Mouse (Mus musculus): ENCODE measurements around the gene Dscam. TPM values are rescaled to one million over a fixed set of nuclear protein-coding genes. Genes with fewer than 3 reads are reported as not detected.
"Not testable (repeated sequence)": the region's sequence is repeated elsewhere in the genome, so short reads cannot be mapped to it uniquely, and the experiment has no call there.

The Dscam gene
- total RNA-seq, 2 experiments from 2014 or later = 0.15 TPM; not detected in 1

DNA sequence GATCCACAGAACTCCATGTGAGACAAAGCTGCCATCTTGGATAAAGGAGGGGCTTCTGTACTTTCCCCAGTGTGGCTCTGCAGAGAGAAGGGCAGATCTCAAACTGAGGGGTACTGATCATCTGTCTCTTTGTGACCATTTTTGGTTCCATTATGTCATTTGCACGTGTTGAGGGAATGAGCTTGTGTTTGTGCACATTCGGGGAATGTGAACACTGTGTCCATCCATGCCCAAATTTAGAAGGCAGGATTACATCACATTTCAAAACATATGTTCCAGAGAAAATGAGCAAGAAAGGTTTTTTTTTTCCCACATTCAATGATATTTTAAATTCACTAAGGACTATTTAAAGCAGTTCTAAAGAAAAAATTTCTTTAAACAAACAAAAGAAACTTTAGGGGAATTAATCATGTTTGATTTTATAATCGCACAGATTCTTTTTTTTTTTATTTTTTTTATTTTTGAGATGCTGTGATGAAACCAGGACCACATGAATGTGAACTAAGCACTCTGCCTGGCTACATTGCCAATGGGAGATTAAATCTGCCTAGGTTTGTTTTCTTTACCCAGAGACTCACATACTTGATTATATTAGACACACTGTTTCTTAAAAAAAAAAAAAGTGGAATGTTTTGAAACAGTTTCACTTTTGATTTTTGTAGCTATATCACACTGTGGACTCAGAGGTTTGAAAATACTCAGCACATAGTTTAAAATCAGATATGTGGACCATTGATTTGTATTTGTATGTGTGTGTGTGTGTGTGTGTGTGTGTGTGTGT lies 269.1 kb downstream of the Dscam start:
- no peak for ATAC-seq (replicated peaks; ENCODE audit: poor library complexity)

DNA sequence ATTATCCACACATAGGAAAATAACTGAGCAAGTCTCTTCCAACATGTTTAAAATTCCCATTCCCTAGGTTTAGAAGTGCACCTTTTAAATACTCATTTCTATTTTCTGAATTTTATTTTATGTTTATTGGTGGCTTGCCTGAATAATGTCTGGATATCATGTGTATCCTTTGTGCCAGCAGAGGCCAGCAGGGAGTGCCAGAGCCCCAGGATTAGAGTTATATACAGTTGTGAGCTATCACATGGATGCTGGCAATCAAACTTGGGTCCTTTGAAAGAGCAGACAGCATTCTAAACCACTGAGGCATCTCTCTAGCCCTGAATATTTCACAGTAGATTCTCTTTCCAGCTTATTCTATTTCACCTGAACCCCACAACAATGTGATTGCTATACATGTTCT lies 271.2 kb downstream of the Dscam start:
- no peak for ATAC-seq (replicated peaks; ENCODE audit: poor library complexity)

DNA sequence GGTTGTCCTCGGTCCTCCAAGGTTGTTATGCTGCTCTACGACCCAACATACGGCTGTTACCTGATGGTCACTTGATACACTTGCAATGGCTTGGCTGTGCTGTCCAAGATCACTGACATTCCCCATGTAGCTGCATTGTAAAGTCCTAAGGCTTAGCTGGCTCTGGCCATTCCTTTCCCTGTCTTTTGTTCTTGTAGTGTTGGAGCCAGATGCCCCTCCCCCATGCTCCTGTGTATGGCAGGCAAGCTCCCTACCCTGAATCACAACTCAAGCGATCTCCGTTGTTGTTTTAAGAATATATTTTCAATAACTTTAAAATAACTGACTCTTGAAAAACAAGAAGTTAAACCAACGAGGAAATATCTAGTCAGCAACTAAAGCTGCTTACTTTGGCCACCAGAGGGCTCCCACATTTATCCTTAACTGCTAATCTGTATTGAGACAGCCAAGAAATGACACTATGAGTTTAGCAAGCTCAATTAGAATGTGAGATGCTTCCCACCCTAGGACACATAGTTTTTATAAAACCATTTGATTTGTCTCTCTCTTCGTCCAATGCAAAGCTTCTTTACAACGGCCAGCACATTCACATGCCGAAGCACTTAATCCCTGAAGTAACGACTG lies 273.9 kb downstream of the Dscam start:
- peak; percentile 82 for ATAC-seq (replicated peaks; ENCODE audit: poor library complexity)

DNA sequence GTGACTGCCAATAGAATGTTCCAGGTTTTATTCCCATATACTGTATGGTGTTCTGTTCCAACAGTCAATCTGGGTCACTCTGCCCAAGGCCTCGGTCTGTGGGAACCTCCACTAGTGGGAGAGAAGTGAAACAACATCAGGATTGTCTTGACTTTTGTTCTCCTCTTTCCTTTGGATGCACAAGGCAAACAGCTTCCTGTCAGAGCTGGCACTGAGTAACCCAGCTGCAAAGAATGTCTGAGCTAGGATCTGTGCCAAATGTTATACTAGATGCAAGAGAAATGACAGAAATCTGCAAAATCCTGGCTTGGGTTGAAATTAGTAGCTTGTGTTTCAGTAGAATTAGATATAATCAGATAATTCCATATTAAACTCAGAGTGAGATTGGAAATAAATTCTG lies 282.5 kb downstream of the Dscam start:
- no peak for ATAC-seq (replicated peaks; ENCODE audit: poor library complexity)

DNA sequence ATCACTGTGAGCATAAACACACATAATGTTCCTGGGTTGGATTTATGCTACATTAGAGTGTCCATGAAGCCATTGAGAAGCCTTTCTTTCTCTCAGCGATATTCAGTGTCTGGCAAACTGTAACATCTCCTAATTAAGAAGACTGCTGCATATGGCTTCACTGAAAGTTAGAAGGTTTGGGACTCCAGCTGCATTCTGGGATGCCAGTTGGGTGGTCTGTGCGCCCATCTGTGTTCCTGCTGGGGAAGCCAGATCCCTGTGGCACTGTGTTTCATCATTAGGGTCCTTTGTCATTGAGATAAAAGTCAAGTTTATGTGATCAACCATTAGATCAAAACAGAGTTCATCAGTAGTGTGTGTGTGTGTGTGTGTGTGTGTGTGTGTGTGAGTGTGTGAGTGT lies 284.7 kb downstream of the Dscam start:
- no peak for ATAC-seq (replicated peaks; ENCODE audit: poor library complexity)

DNA sequence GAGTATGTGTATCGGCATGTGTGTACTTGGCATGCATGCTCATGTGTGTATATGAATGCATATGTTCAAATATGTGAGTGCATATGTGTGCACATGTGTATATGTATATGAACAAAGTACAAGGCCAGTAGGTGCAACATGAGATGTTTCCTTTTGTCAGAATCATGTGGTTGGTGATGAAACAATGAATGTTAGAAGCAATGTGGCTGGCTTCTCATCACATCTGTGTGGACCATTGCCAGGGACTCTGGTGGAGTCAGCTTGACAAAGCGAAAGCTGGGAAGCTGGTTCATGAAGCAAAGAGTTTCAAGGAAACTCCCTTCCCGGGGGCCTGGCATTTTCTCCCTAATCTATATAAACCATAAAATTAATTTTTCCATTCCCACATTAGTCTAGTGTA lies 286.0 kb downstream of the Dscam start:
- ATAC-seq (replicated peaks; ENCODE audit: poor library complexity) = not testable (repeated sequence)

DNA sequence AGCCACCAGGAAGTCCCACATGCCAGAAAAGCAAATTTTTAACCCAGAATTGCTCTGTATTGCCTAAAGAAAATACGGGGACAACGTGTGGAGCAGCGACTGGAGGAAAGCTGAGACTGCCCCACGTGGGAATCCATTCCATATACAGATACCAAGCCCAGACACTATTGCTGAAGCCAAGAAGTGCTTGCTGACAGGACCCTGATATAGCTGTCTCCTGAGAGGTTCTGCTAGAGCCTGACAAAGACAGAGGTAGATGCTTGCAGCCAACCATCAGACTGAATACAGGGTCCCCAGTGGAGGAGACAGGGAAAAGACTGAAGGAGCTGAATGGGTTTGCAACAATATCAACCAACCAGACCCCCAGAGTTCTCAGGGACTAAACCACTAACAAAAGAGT lies 293.3 kb downstream of the Dscam start:
- ATAC-seq (replicated peaks; ENCODE audit: poor library complexity) = no peak

DNA sequence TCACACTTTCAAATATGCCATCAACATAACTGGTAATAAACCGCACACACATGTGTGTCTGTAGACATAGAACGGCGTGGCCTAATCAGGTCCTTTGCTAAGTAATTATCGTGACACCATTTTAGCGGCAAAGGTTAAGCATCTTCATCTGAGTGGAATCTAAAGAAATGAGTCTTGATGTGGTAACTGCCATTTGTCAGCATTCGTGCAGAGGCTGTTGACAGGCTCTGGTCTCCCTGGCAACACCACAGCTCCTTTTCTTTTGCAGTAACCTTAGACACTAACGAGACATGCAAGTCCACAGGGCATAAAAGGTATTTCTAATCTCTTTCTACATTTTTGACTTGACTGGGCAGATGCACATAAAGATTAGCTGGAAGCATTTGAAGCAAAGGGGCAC lies 297.8 kb downstream of the Dscam start:
- ATAC-seq (replicated peaks; ENCODE audit: poor library complexity) = no peak

DNA sequence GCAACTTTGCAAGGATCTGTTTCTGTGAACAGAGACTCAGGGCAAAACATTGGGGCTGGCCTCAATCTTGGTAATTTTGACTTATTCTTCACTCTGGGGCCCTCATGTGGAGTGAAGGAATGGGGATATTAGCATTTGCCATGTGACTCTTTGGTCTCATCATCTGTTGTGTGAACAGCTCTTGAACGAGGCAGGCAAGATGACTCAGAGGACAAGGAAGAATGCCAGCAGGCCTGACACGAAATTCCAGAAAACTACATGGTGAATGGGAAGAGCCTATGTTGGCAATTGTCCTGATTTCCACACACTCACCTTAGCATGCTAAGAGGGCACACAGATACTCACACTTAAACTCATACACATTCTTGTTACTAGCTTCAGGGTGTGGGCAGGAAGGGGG lies 313.0 kb downstream of the Dscam start:
- no peak for ATAC-seq (replicated peaks; ENCODE audit: poor library complexity)

DNA sequence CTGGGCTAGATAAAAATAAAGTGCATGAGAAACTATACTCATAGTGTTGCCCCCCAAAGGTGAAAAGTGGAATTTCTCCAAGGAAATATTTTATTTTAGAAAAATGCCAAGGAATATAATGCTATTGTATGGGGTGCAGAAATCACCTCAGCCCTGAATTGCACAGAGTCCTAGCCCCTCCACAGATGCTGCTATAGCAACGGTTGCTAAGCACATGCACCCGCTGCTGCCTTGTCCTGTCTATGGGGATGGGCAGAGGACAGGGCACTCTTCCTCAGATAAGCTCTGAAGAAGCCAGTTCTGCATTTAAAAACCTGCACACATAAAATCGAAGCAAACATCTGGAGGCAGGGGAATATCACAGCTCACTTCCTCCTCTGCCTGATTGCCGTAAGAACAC lies 315.5 kb downstream of the Dscam start:
- ATAC-seq (replicated peaks; ENCODE audit: poor library complexity) = no peak

DNA sequence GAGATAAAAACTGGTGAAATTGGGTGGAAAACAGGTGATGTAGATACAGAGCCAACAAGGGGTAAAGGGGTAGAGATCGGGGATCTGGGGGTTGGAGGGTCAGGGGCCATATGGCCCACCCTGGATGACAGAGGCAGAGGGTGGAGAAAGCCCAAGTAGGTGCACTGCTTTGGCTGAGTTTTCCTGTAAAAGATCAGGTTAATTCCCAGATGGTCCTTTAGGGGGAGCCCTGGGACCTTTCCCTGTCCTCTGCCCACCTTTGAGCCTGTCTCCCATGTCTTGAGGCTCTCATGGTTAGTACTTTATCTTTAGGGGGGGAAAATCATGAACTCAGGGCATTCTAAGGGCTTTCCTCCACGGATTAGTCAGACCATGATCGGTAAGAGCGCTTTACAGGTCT lies 318.2 kb downstream of the Dscam start:
- ATAC-seq (replicated peaks; ENCODE audit: poor library complexity) = peak; percentile 90

DNA sequence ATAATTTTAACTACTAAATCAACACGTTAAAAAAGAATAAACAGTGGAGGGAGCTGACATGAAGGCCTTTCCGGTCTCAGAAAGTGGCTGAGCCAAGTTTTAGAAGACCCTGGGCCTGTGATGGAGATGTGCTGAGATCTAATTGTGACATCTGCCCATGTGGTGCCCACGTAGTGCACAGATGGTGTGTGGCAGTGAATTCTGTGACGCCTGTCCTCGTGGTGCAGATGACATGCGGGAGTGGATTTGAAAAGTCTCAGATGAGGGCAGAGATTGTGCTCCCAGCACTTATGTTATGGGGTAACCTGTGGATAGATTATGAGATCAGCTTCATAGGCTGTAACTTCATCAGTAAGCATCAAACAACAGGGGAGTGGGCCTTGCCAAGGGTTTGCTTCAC lies 321.6 kb downstream of the Dscam start:
- ATAC-seq (replicated peaks; ENCODE audit: poor library complexity) = no peak

DNA sequence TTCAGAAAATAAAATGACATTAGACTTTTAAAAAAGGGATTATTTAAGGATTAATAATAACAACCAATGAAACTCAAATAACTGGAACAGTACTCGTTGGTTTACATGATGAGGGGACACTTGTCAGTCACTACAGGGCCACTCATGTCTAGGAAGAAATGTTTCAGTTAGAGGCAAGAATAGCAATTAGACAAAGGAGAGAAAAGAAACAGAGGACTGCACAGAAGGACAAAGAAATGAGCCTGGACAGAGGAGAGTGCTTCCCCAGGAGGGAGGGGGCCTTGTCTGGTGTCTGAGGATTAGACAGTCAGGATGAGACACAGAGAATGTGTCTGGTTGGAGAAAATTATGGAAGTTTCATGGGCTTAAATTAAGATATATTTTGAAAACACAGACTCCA lies 324.0 kb downstream of the Dscam start:
- no peak for ATAC-seq (replicated peaks; ENCODE audit: poor library complexity)

DNA sequence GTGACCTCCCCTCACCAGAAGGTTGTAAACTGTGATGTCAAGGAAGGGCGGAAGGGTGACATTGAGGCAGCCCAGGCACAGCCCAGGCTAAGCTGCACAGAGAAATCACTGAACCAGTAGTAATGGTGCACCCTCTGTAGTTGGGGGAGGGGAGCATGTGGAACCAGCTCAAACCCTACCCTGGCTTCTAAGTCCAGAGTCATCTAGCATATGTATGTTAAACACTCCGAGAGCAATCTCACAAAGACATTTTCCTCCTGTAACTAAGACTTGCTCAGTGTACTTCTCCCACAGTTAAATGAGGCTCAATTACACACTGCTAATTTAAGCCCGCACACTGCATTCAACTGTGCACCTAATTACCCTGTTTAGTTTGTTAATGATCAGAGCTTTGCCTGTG lies 324.4 kb downstream of the Dscam start:
- ATAC-seq (replicated peaks; ENCODE audit: poor library complexity) = no peak

DNA sequence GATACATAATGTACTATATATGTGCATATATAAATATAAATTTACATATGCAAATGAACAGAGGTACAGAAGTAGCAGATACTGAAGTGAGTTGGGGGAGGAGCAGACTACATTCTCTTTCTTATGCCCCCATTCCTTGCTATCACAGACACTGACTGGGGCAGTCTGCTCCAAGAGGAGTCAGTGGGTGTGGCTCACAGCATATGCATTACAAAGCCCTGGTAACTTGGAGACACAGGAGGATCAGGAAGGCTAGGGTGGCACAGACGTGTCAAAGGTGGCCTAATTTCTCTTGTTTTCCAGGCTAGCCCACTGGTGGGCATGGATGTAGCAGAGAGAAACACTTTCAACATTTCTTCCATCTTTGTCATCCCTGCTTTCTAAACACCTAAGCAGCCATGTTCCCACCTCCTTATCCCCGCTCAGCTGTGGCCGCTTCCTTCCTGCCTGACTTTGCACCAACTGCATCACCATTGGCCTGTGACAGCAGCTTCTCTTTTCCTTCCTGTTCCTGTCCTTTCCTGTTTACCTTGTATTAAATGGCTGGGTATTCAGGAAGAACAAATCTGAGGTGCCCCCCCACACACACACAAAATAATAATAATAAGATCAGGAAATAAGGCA lies 325.0 kb downstream of the Dscam start:
- no peak for ATAC-seq (replicated peaks; ENCODE audit: poor library complexity)

DNA sequence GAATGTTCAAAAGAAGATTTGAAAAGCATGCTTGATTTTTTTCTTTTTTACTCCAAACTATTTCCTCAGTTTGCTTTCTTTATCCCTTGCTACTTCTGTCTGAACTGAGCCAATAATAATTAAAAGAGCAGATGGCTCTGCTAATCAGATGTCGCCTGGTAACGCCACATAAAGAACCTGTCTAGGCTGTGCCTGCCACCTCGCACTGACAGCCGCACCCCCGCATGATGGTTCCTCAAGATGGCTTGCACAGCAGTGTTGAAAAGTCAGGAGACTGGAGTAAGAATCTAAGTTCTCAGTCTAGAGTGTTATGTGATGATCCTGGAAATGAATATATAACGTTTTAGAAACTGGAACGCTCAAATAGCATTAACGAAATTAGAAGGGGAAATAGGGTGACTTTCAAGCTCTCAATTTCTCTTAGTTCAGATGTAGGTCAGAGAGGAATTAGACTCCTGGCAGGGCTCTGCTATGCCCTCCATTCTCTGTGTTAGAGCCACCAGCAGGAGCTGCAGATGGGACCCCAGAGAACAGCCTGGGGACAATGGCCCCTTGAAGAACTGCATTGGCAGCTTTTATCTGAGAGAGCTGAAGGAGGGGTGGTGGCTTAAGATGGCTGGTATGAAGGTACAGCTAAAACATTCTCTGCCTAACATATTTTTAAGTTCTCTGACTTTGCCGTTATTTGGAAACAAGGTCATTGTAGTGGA lies 326.7 kb downstream of the Dscam start:
- ATAC-seq (replicated peaks; ENCODE audit: poor library complexity) = no peak

DNA sequence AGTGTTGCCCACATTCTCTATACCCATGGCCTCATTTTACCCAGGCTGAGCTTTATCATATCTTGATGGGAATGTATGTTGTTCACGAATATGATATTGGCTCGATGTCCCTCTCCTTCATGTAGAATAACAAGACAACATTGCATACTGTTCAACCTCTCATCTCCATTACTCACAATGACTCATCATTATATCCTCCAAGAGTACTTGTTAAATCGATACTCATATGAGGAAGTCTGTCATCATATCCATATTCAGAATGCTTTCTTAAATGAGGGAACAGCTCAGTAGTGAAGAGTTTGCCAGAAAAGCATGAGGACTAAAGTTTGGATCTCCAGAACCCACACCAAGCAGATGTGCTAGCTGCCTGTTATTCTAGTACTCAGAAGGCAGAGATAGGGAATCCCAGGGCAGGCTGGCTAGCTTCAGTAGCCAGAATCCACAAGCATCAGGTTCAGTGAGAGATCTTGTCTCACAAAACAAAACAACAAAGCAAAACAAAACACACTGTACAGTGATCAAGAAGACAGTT lies 327.7 kb downstream of the Dscam start:
- ATAC-seq (replicated peaks; ENCODE audit: poor library complexity) = peak; percentile 37; the same call in 1 of the 2 replicates

DNA sequence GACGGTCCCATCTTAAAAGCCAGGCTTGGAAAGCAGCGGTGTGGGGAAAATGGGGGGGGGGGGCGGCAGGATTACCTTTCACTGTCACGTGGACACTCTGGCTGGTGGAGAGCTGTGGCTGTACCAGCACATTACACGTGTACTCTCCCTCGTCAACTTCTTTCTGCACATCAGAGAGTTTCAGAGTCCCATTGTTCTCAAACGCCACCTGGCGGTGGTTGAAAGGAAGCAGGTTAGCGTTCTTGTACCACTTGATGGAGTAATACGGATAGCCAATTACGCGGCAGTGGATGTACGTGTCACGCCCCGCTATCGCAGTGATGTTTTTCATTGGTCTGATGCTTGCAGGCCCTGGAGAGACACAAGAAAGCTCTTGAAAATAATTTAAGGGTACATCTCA lies 350.9 kb downstream of the Dscam start:
- peak; percentile 100 for ATAC-seq (replicated peaks; ENCODE audit: poor library complexity)

DNA sequence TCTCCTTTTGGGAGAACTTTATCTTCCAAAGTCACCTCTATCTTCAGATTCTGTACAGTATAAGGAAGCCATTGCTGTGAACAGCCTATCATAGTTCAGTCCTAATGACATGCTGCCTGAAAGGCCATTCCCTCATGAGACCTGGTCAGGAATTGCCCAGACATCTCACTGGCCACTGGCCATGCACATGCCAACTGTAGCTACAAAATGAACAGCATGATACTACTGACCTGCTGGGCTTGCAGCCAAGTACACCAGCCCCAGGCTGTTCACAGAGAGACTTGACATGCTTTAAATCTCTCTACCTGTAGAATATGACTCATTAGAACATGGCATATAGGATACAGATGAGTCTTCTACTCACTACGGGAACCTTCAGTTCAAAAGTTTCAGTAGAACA lies 364.3 kb downstream of the Dscam start:
- ATAC-seq (replicated peaks; ENCODE audit: poor library complexity) = no peak

DNA sequence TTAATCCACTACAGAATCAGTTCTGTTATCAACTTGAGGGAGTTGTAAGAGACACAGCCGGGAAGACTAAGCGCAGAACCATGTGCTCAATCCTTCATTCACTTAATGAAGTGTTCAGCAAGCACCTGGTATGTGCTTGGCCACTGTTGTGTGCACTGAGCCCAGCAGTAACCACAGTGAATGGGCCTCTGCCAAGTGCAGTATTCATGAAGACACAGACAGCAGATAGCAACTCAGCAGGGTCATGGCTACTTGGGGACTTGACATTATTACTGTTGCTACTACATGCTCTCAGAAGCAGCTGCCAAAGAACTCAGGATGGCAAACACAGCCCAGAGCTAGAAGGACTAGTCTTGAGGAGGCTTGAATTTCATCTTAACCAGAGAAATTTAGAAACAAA lies 367.9 kb downstream of the Dscam start:
- no peak for ATAC-seq (replicated peaks; ENCODE audit: poor library complexity)

DNA sequence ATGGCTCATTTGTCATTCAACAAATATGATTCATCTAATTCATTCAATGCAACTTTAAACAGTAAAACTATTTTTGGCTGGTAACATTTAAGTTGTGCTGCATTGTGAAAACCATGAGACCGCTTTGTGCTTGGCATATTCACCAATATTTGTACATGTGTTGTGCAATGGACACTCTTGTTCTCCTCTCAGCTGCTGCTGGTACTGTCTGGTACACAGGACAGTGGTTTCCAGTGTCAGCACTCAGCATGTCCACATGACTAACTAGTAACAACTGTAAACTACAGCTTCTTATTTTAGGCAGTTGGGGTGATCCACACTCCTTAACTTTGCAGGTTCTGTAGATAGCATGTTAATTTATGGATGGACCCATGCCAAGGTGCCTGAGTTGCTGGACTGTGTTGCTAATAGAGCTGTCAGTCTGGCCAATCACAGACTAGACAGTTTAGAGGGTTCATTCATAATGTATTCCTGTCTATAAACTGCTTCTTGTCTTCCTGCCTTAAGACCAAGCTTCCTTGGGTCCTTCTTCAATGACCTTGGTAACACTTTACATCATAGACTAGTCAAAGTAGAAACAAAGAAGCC lies 368.8 kb downstream of the Dscam start:
- no peak for ATAC-seq (replicated peaks; ENCODE audit: poor library complexity)

Measured in megakaryocyte progenitor cell, adult 5-6 weeks (primary cell).